Mouse (Mus musculus) stomach, embryonic 16.5 days (tissue): ENCODE measurements at regions not wholly inside any gene's neighbourhood (a gene's known extent, or its start where the extent isn't known, plus 50 kb on each side); places are given as distances from the start of the nearest gene placed in this dataset.

Experiments used
- ATAC-seq: fragments of 200-750 bp; cut with Nextera tagmentation; 2 replicates; pipeline ENCODE4 v1.8.0; 2017; ENCODE audit warnings: moderate number of reproducible peaks, moderate TSS enrichment; ENCODE audit not compliant: insufficient read depth, low FRiP score
- H3K27ac ChIP-seq: fragments of 300-500 bp; sonication (generic); 2 replicates; pipeline ENCODE4 v1.5.1; 2014; ENCODE audit warnings: low read length
- H3K27me3 ChIP-seq: fragments of 300-500 bp; sonication (generic); 2 replicates; pipeline ENCODE4 v1.6.1; 2014; ENCODE audit warnings: low read length, control low read depth, mixed read lengths; ENCODE audit not compliant: control insufficient read depth, insufficient read depth
- H3K36me3 ChIP-seq: fragments of 300-500 bp; sonication (generic); 2 replicates; pipeline ENCODE4 v1.6.1; 2014; ENCODE audit warnings: low read length; ENCODE audit not compliant: control insufficient read depth, insufficient read depth
- H3K4me1 ChIP-seq: fragments of 300-500 bp; sonication (generic); 2 replicates; pipeline ENCODE4 v1.6.1; 2014; ENCODE audit warnings: low read length, control low read depth, mixed read lengths; ENCODE audit not compliant: control insufficient read depth, insufficient read depth
- H3K4me2 ChIP-seq: fragments of 300-500 bp; sonication (generic); 2 replicates; pipeline ENCODE4 v1.6.1; 2014; ENCODE audit warnings: low read depth, low read length, mixed read lengths
- H3K4me3 ChIP-seq: fragments of 300-500 bp; sonication (generic); replicated peaks from 2 replicates; pipeline ENCODE4 v1.5.1; 2014; ENCODE audit warnings: mild to moderate bottlenecking, low read length
- H3K9ac ChIP-seq: fragments of 300-500 bp; sonication (generic); 2 replicates; pipeline ENCODE4 v1.6.1; 2014; ENCODE audit warnings: low read length
- H3K9me3 ChIP-seq: fragments of 300-500 bp; sonication (generic); replicated peaks from 2 replicates; pipeline ENCODE4 v1.6.1; 2016; ENCODE audit warnings: low read length, control low read depth; ENCODE audit not compliant: control insufficient read depth
- WGBS: fragments of 180-500 bp; shearing (Covaris S2); extraction: QIAGEN DNeasy Blood & Tissue Kit; methylation state at CpG from one replicate; pipeline ENCODE4 v1.1.7; 2014; 5-methylcytosine and 5-hydroxymethylcytosine counted together

DNA sequence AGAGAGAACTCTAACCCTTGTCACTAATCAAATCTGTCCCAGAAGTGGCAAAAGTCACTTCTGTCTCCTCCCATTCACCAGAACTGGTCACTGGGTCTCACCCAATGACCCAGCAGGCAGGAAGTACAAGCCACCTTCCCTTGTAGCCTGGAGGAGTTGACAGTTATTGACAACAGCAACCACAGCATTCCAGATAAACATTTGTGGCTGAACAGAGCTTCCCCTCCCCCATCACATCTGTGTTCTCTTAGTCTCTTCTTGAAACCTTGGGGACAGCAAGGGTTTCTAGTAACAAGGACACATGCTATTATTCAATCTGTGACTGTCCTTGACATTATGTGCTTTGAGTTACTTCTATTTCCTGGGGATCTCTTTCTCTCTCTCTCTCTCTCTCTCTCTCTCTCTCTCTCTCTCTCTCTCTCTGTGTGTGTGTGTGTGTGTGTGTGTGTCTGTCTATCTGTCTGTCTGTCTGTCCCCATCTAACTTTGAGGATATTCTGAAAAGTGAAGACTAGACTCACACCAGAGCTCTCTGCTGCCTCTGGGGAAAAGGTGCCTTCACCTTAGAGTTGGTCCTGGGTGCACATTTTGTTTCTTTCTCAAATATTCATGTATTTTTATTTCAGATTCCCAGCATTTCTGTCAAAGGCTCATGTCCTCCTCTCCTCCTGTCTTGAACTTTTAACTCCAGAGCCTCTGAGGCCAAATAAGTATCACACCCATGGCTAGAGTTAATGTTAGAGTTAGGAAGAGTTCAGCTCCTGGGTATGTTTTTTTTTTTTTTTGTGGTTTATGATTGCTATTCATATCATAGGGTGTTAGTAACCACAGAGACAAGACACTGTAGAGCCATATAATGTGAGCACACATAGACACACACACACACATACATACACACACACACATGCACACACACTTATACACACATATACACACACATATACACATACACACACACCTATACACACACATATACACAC lies 65.4 kb upstream of the Tut7 start:
- H3K4me1 ChIP-seq, result no peaks in the 10 kb centered on the region
- H3K27ac ChIP-seq, result no peak overlapping the region
- ATAC-seq, result no peak
- H3K4me2 ChIP-seq, result no peak overlapping the region
- H3K36me3 ChIP-seq, result no peaks in the 10 kb centered on the region
- no peak overlapping the region for H3K9ac ChIP-seq
- H3K27me3 ChIP-seq, result 0 out of 2 replicates have a peak, but pooled peaks cover 3% of the 10 kb centered on the region
- no peak overlapping the region for H3K4me3 ChIP-seq
- 0 out of 2 replicates have a peak, but pooled peaks cover 5% of the 10 kb centered on the region for H3K9me3 ChIP-seq

DNA sequence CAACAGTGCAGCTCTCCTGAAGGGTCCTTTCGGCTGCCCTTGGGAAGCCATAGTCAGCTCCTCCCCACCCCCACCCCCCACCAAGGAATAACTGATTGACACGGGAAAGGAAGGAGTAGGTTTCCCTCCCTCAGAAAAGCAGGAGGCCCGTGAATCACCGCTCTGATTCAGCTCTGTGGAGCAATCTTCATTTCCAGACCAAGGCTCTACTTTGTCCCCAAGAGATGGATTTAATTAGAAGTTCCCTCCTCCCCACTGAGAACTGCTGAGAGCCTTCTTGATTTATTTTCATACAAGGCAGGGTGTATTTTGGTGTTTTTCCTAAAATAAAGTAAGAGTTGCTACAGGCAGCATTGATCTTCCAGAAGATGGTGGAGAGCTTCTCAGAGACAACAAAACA lies 64.4 kb upstream of the Tut7 start:
- WGBS, result 83% methylated on average over 4 of the region's 4 CpGs
- H3K27ac ChIP-seq, result no peak overlapping the region
- no peaks in the 10 kb centered on the region for H3K36me3 ChIP-seq
- H3K9me3 ChIP-seq, result 0 out of 2 replicates have a peak, but pooled peaks cover 5% of the 10 kb centered on the region
- no peak overlapping the region for H3K4me3 ChIP-seq
- ATAC-seq, result no peak
- no peaks in the 10 kb centered on the region for H3K4me1 ChIP-seq
- H3K27me3 ChIP-seq, result 0 out of 2 replicates have a peak, but pooled peaks cover 3% of the 10 kb centered on the region
- H3K4me2 ChIP-seq, result no peak overlapping the region
- H3K9ac ChIP-seq, result no peak overlapping the region

DNA sequence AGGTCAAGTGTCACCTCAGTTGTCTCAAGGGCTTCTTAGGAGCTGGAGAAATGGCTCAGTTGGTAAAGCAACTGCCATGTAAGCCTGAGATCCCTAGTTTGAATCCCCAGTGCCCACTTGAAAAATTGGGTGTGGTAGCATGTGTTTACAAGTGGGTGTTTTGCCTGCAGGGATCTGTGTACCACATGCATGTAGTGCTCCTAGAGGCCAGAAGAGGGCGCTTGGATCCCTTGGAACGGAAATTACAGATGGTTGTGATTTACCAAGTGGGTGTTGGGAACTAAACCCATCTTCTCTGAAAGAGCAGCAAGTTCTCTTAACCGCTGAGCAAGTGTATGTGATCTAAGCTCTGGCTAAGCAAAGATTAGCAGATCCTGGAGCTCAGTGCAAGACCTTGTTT lies 63.6 kb upstream of the Tut7 start:
- 0 out of 2 replicates have a peak, but pooled peaks cover 3% of the 10 kb centered on the region for H3K27me3 ChIP-seq
- H3K4me1 ChIP-seq, result no peaks in the 10 kb centered on the region
- 0 out of 2 replicates have a peak, but pooled peaks cover 5% of the 10 kb centered on the region for H3K9me3 ChIP-seq
- no peak overlapping the region for H3K9ac ChIP-seq
- no peak for ATAC-seq
- H3K4me3 ChIP-seq, result no peak overlapping the region
- whole genome bisulfite sequencing, result 61% methylated on average over 3 of the region's 3 CpGs
- no peaks in the 10 kb centered on the region for H3K36me3 ChIP-seq
- no peak overlapping the region for H3K27ac ChIP-seq
- no peak overlapping the region for H3K4me2 ChIP-seq

DNA sequence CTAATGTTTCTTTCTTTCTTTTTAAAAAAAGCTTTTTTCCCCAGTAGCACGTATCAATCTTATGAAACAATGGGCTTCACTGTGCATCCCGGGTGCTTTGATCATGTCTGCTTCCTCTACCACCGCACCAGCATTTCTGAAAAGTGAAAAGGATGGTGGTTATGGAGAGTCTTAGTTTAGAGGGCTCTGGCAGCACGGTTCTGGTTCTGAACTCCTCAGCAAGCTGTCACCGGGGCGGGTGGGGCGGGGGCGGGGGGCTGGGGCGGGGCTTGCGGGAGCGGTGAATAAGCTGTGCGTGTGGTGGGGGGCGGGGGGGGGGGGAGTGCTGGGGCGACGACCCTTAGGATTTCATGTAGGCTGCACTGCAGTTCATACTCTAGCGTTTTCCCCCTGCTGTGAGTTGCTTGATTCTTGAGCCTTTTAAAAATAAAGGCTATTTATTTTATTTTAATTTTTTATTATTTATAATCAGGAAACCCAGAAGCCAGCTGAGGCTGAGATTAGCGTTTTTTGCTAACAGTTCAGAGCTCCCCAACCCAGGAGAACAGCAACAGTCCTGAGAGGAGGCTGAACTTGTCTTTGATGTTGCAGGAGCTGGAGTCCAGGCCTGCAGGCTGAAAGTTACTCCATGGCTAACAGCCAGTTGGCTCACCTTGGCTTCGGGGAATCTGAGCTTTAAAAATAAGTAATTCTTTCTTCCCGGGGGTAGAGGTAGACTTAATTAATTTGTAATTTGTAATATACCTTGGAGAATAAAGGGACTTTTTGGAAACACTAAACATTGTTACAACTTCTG lies 59.2 kb upstream of the Tut7 start:
- WGBS, result 29% methylated on average over 17 of the region's 19 CpGs
- peak overlapping the region; percentile 3; the same call in 1 of the 2 replicates for H3K27ac ChIP-seq
- no peaks in the 10 kb centered on the region for H3K4me1 ChIP-seq
- H3K4me2 ChIP-seq, result peak overlapping the region; percentile 23
- 0 out of 2 replicates have a peak, but pooled peaks cover 5% of the 10 kb centered on the region for H3K9me3 ChIP-seq
- H3K4me3 ChIP-seq, result no peak overlapping the region; the same call in 1 of the 2 replicates
- H3K9ac ChIP-seq, result 0 out of 2 replicates have a peak overlapping the region, but pooled peaks have one; percentile 6
- H3K36me3 ChIP-seq, result no peaks in the 10 kb centered on the region
- H3K27me3 ChIP-seq, result no peaks in the 10 kb centered on the region
- ATAC-seq, result no peak; the same call in 1 of the 2 replicates

DNA sequence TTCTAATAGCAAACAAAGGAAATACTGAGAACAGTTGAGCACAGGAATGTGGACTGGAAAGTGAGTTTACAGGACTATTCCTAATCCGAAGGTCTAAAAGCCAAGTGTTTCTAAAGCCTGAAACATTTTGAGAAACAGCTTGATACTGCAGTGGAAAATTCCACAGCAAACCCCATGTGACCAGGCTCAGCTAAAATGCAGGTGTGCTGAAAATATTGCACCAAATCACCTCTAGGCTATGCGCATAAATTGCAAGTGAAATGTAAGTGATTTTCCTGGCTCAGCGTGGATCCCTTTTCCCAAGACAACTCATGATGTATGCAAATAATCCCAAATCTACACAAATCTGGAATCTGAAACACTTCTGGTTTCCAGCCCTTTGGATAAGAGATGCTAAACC lies 57.1 kb upstream of the Tut7 start:
- Histone ChIP-seq H3K4me1 (no peaks in the 10 kb centered on the region; the same call in 1 of the 2 replicates), H3K9me3 (no peaks in the 10 kb centered on the region), H3K27ac (no peak overlapping the region), H3K27me3 (no peaks in the 10 kb centered on the region), H3K9ac (no peak overlapping the region), H3K4me2 (no peak overlapping the region), H3K4me3 (no peak overlapping the region), H3K36me3 (no peaks in the 10 kb centered on the region)
- ATAC-seq, result no peak
- 71% methylated on average over 3 of the region's 3 CpGs for WGBS

DNA sequence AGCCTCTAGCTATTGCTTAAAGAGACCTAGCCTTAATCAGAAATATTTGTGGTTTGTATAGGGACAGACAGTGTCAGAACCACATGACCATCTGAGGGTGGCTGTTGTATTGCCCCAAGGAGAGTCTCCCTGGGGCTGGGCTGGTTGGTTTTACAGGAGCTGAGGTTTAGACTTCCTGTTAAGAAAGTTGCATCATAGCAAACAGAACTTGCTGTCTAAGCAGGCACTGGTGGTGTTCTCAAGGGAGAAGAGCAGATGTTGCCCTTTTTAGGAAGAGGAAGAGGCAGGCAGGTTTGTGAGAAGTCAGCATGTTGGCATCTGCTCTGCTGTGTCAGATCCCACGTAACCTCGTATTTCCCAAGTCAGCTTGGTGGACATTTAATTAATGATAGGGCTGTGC lies 52.7 kb upstream of the Tut7 start:
- no peak for ATAC-seq

DNA sequence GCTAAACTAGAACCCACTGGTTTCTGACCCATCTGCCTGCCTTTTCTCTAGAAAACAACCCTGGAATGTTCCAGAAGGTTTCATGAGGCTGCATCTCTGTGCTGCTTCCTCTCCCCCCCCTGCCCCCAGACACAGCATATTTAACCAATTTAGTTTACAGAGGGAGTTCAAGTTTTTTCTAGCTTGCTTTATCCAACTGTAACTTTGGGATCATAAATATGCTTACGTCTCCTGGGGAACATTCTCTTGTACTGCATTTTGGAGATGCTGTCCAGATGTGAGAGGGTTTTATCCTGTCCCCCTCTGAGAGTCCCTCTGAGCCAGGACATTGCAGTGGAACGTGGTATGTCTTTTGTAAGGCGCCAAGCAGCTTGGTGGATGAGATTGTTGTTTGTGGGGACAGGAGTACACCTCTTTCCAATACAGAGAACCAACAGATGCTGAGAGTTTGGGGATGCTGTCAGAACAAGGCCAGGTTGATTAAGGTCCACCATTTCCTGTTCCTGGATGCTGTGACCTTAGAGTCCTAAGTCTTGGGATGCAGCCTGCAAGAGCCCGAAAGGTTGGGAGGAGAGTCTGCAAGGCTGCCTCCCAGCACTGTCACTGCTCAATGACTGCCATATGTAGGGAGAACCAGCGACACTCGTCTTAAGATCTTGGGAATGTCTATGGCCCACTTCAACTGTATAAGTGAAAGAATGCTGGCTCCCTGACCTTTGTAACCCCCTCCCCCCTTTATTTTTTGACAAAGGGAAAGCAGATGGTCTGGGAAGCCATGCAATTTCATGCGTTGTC lies 51.4 kb upstream of the Tut7 start:
- H3K27ac ChIP-seq, result no peak overlapping the region

More for the DNA sequence above, 52.7 kb upstream of the Tut7 start:
- Histone ChIP-seq H3K4me3 (no peak overlapping the region), H3K27me3 (no peaks in the 10 kb centered on the region), H3K27ac (no peak overlapping the region), H3K9ac (no peak overlapping the region), H3K4me1 (peaks cover 7% of the 10 kb centered on the region; the same call in 1 of the 2 replicates), H3K36me3 (no peaks in the 10 kb centered on the region), H3K4me2 (no peak overlapping the region), H3K9me3 (no peaks in the 10 kb centered on the region)
- 22% methylated on average over 2 of the region's 2 CpGs for WGBS

More for the DNA sequence above, 51.4 kb upstream of the Tut7 start:
- H3K9me3 ChIP-seq, result no peaks in the 10 kb centered on the region
- H3K4me1 ChIP-seq, result peaks cover 7% of the 10 kb centered on the region; the same call in 1 of the 2 replicates
- H3K36me3 ChIP-seq, result no peaks in the 10 kb centered on the region
- no peak overlapping the region for H3K9ac ChIP-seq
- 62% methylated on average over 7 of the region's 7 CpGs for WGBS
- H3K27me3 ChIP-seq, result no peaks in the 10 kb centered on the region
- H3K4me3 ChIP-seq, result no peak overlapping the region
- no peak for ATAC-seq
- no peak overlapping the region for H3K4me2 ChIP-seq
